Mouse (Mus musculus) kidney, postnatal 10 days (tissue): ENCODE data around the gene Abca7.

Experiments used
- DNase-seq: peaks from one replicate; pipeline ENCODE4 v3.0.0; 2021; ENCODE audit warnings: mixed read lengths

Abca7 gene

GRCm38 (mm10) chr10:79997034-79997760 lies 903 bp downstream of the Abca7 start:
- peak; percentile 82 for DNase-seq

GRCm38 (mm10) chr10:79997819-79998218 lies 1.5 kb downstream of the Abca7 start:
- DNase-seq: no peak

DNA sequence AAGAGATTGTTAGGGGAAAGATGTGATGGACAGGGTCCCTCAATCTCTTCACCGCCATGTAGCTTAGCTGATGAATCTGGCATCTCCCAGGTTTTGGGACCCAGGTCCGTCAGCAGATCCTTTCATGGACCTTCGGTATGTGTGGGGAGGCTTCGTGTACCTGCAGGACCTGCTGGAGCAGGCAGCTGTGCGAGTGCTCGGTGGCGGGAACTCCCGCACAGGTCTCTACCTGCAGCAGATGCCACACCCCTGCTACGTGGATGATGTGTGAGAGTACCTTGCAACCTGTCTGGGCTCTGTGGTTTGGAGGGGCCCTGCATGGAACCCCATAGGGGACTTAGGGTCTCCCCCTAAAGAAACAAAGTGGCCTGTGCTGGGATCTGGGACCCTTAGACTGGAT lies 5.7 kb downstream of the Abca7 start:
- DNase-seq: no peak

DNA sequence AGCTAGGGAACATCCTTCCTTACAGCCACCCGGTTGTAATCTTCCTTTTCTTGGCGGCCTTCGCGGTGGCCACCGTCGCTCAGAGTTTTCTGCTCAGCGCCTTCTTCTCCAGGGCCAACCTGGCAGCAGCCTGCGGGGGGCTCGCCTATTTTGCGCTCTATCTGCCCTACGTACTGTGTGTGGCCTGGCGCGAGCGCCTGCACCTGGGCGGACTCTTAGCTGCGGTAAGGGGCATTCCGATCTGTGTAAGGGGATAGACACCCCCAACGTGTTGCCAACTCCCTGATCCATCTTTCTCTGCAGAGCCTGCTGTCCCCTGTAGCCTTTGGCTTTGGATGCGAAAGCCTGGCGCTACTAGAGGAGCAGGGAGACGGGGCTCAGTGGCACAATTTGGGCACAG lies 6.5 kb downstream of the Abca7 start:
- DNase-seq: no peak

GRCm38 (mm10) chr10:80003374-80004232 lies 7.3 kb downstream of the Abca7 start:
- DNase-seq: peak; percentile 42

DNA sequence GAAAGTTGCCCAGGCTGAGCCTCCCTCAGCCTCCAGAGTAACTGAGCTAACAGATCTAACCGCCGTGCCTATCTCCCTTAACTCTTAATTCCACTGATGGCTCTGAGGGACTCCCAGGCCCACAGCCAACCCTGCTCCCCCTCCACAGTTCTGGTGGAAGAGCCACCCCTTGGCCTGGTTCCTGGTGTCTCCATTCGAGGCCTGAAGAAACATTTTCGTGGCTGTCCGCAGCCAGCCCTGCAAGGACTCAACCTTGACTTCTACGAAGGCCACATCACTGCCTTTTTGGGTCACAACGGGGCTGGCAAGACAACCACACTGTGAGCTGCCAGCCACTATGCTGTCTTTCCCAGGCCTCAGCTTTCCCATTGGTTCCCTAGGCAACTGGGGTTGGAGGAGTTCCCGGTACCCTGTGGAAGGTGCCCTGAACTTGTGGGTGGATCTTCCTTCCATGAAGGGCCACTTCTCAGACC lies 8.0 kb downstream of the Abca7 start:
- DNase-seq: no peak

- no peak for DNase-seq
Measured at GRCm38 (mm10) chr10:80011740-80012139, 15.4 kb downstream of the Abca7 start.

GRCm38 (mm10) chr10:80013609-80014008 lies 17.3 kb downstream of the Abca7 start:
- DNase-seq: no peak

GRCm38 (mm10) chr10:80014484-80015290 lies 18.4 kb downstream of the Abca7 start:
- no peak for DNase-seq

DNA sequence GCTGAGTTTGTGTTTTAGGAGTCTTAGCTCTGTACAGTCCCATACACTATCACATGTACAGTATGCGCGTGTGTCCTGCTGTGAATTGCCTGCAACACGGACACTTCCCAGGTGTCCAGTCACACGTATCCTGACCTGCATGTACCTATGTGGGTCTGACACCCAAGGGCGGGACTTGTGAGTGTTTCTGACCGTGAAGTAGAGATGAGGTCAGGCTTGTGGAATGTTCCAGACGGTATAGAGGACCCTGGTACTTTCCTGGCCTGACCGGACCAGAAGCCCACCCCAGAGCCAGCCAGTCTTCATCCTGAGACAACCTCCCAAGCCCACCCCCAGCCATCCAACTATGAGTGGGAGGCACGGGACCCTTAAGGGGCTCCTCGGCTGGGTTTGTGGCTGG lies 19.3 kb downstream of the Abca7 start:
- DNase-seq: no peak

DNA sequence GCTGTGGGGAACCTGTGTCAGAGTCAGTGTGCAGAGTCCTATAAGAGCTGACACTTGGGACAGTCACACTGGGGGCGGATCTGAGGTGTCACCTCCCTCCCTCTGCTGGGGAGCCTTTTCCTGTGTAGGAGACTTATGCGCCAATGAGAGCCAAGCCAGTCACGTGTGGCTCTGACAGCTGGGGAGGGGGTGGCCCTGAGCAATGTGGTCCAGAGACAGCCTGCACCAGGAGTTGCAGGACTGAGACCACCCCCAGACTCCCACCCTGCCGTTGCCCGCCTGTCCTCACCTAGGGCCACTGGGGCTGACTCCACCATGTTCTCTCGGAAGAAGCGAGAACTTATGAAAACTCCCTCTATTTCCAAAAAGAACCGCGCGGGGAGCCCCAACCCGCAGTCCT lies 20.2 kb downstream of the Abca7 start, which contains the start of gene Arhgap45:
Gene Arhgap45 (plus strand): TSS at position 143 of the 400 bp plus-strand sequence.
- DNase-seq: no peak

DNA sequence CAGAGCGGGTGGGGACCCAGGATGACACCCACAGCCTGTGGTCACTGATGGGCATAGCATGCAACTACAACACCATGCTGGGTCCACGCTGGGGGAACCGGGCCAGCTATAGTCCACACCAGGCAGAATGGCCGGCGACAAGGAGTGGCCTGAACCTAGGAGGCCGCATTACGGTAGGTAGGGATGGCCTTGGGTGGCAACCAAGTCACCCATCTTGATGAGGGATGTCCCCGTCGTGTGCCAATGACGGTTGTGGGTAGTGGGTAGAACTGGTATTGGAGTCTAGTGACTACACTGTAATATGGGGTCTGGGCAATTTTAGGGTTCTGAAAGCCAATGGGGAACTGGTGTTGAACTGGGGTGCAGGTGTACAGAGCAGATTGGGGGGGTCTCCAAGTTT lies 20.6 kb downstream of the Abca7 start:
- DNase-seq: no peak

DNA sequence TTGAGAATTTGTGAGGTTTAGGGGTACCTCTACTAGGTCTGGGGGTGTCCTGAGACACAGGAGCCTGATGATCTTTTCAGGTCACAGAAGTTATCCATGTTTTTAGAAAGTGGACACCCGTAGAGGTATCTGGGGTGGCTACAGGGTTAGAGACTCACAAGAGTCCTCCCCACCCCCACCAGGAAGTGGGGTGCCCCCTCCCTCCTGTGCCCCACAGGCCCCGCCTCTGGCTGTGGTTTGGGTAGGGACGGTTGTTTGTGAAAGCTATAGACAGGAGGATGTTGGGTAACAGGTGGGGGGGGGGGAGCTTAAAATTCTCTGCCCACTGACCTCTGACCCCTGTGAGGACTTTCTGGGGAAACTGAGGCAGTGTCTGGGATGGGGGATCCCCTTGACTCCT lies 21.1 kb downstream of the Abca7 start:
- DNase-seq: no peak

GRCm38 (mm10) chr10:80017771-80018170 lies 21.5 kb downstream of the Abca7 start:
- no peak for DNase-seq

DNA sequence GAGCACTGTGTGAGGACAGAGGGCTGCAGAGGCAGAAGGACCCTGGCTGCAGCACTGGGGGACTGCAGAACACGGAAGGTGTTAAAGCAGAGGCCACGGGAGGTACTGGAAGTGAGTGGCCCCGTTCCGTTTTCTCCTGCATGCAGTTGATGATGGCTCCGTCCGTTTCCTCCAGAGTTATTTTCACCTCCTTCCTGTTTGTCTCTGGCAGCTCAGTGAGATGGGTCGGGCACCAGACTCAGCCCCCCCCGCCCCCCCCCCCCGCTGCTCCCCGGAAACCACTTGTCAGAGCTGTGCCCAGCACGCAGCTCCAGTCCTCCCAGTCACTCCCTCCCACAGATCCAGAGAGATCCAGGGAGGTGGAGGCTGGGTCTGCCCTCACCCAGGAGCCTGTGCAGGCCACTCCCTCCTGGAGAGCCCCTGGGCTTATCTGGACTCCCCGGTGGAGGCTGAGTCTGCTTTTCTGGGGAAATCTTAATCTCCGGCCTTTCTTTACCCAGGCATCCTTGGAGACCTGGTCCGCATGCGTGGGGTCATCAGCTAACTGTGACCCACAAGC lies 22.5 kb downstream of the Abca7 start:
- no peak for DNase-seq

DNA sequence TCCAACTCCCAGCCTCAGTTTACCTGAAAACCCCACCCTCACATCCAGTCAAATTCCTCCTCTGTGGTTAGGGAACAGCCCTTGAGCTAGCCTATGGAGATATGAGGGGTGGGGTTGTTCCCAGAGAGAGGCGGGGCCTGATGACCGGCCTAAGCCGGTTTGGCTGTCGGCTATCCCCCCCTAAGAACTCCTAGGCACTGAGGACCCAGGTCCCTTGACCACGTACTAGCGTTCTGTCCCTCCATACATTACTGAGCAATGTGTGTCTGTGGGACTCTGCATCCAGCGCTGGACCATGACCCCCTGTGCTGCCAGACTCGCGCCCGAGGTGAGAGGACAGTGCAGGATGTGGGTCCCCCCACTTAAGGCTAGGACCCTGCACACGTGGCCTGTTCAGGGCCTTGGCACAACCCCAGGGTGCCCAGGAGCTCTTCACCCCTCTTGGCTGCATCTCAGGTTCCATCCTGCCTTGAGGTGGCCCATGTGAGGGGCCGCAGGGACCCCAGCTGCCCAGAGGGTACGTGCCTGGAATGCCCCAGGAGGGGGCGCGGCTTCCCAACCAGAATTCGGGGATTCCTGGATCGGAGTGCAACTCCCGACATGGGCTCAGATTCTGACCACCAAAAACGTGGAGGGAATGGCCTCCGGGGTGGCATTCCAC lies 23.3 kb downstream of the Abca7 start:
- no peak for DNase-seq

GRCm38 (mm10) chr10:80020191-80020590 lies 23.9 kb downstream of the Abca7 start:
- DNase-seq: no peak

- DNase-seq: no peak
Measured at GRCm38 (mm10) chr10:80020603-80021319, 24.5 kb downstream of the Abca7 start.

DNA sequence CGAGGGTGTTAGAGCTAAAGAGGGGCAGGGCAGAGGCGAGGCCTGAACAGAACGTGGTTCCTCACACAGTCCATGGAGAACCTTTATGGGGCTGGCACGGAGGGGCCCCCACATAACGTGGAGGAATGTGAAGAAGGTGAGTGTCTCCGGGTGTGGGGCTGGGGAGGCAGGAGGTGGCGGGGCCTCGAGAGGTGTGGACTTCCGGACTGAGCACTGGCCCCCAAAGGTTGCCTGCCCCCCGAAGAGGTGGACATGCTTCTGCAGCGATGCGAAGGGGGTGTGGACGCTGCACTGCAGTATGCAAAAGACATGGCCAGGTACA lies 25.0 kb downstream of the Abca7 start:
- no peak for DNase-seq

DNA sequence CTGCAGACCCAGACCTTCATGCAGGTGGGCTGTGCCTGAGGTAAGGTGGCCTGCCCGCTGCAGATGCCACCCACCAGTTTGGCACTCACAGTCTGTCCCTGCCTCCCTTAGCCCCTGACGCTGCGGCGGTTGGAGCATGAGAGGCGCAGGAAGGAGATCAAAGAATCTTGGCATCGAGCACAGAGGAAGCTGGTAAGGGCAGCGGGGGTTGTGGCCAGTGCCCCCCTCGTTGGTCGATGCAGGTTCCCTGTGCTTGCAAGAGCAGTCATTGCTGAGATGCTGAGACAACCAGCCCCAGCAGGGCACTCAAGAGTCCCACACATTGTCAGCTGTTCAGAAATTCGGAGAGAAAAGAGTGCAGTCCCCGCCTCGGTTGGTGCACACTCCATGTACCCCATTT lies 25.9 kb downstream of the Abca7 start:
- no peak for DNase-seq

- no peak for DNase-seq
Measured at GRCm38 (mm10) chr10:80022806-80023205, 26.5 kb downstream of the Abca7 start.

GRCm38 (mm10) chr10:80023758-80024157 lies 27.5 kb downstream of the Abca7 start:
- no peak for DNase-seq
